Mouse (Mus musculus) neural tube, embryonic 11.5 days (tissue): ENCODE measurements around the gene Cnbd2. TPM values are rescaled to one million over a fixed set of nuclear protein-coding genes. Genes with fewer than 3 reads are reported as not detected.
A peak's percentile ranks its signal among the peaks of the same experiment; 100 is the strongest.

Source experiments
- ATAC-seq: fragments of 200-750 bp; cut with Nextera tagmentation; 2 replicates; pipeline ENCODE4 v1.8.0; 2017; ENCODE audit warnings: moderate number of reproducible peaks, mild to moderate bottlenecking, moderate TSS enrichment, moderate library complexity; ENCODE audit not compliant: insufficient read depth, low FRiP score, low TSS enrichment
- DNase-seq: peaks from one replicate; pipeline ENCODE4 v3.0.0-alpha.2; 2015; ENCODE audit warnings: low spot score
- H3K27ac ChIP-seq: fragments of 300-500 bp; sonication (generic); 2 replicates; pipeline ENCODE4 v1.5.1; 2014; ENCODE audit warnings: low read depth, mild to moderate bottlenecking, low read length
- H3K27me3 ChIP-seq: fragments of 300-500 bp; sonication (generic); 2 replicates; pipeline ENCODE4 v1.6.1; 2014; ENCODE audit warnings: mild to moderate bottlenecking, low read length, mixed read lengths; ENCODE audit not compliant: control insufficient read depth, insufficient read depth
- H3K36me3 ChIP-seq: fragments of 300-500 bp; sonication (generic); 2 replicates; pipeline ENCODE4 v1.6.1; 2014; ENCODE audit warnings: mild to moderate bottlenecking, low read length, moderate library complexity, mixed read lengths; ENCODE audit not compliant: control insufficient read depth, insufficient read depth
- H3K4me1 ChIP-seq: fragments of 300-500 bp; sonication (generic); 2 replicates; pipeline ENCODE4 v1.6.1; 2014; ENCODE audit warnings: low read length, mixed read lengths; ENCODE audit not compliant: control insufficient read depth, insufficient read depth
- H3K4me2 ChIP-seq: fragments of 300-500 bp; sonication (generic); 2 replicates; pipeline ENCODE4 v1.6.1; 2014; ENCODE audit warnings: low read depth, mild to moderate bottlenecking, moderate library complexity
- H3K4me3 ChIP-seq: fragments of 300-500 bp; sonication (generic); 2 replicates; pipeline ENCODE4 v1.5.1; 2014; ENCODE audit warnings: low read depth, low read length
- H3K9ac ChIP-seq: fragments of 300-500 bp; sonication (generic); 2 replicates; pipeline ENCODE4 v1.6.1; 2014; ENCODE audit warnings: mild to moderate bottlenecking, low read length
- H3K9me3 ChIP-seq: fragments of 300-500 bp; sonication (generic); 2 replicates; pipeline ENCODE4 v1.6.1; 2016; ENCODE audit warnings: low read length; ENCODE audit not compliant: control insufficient read depth
- WGBS: fragments of 180-500 bp; shearing (Covaris S2); extraction: QIAGEN DNeasy Blood & Tissue Kit; methylation state at CpG from one replicate; pipeline ENCODE4 v1.1.7; 2014; 5-methylcytosine and 5-hydroxymethylcytosine counted together
- polyA plus RNA-seq: library from polyadenylated mRNA; unstranded; fragments of >200 nt; fragmentation: Nextera tagmentation; extraction: Ambion mirVana; gene quantifications from 2 replicates; pipeline ENCODE4 v1.2.1, GENCODE M21; 2014

The Cnbd2 gene
- polyA plus RNA-seq, 1 experiment from 2014 or later = 3.1 TPM

GRCm38 (mm10) chr2:156305818-156306217 is 6.3 kb upstream of the Cnbd2 start:
- Histone ChIP-seq H3K4me2 (no peak overlapping the region), H3K4me3 (no peak overlapping the region), H3K27ac (no peak overlapping the region), H3K4me1 (no peaks in the 10 kb centered on the region), H3K9ac (no peak overlapping the region), H3K9me3 (no peaks in the 10 kb centered on the region), H3K27me3 (no peaks in the 10 kb centered on the region), H3K36me3 (peaks cover 3% of the 10 kb centered on the region)
- peak; percentile 19 for DNase-seq
- no peak for ATAC-seq
- 89% methylated on average over 2 of the region's 2 CpGs for WGBS

GRCm38 (mm10) chr2:156307261-156307660 is 4.8 kb upstream of the Cnbd2 start:
- no peak overlapping the region for H3K4me2 ChIP-seq
- H3K4me1 ChIP-seq = no peaks in the 10 kb centered on the region
- H3K9me3 ChIP-seq = no peaks in the 10 kb centered on the region
- H3K9ac ChIP-seq = no peak overlapping the region
- peaks cover 3% of the 10 kb centered on the region for H3K36me3 ChIP-seq
- ATAC-seq = no peak
- 70% methylated on average over 5 of the region's 5 CpGs for WGBS
- H3K27me3 ChIP-seq = no peaks in the 10 kb centered on the region
- DNase-seq = peak; percentile 34
- H3K27ac ChIP-seq = no peak overlapping the region
- no peak overlapping the region for H3K4me3 ChIP-seq

DNA sequence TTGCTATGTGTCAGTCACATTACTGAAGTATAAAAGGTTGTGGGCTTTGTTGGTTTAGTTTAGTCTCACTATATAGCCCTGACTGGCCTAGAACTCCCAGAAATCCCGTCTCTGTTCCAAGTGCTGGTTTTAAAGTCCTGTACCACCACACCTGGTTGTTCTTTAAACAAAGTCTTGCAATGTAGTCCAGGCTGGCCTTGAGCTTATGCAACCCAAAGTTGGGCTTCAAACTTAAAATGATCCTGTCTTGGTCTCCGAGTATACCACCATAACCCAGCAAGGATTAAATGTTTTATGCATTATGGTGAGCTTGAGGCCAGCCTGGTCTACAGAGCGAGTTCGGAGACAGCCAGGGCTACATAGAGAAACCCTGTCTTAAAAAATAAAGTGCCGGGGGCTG is 2.2 kb upstream of the Cnbd2 start:
- H3K9me3 ChIP-seq = no peaks in the 10 kb centered on the region
- 94% methylated on average over 5 of the region's 5 CpGs for WGBS
- H3K4me2 ChIP-seq = no peak overlapping the region
- H3K27ac ChIP-seq = no peak overlapping the region
- DNase-seq (no peak), ATAC-seq (no peak)
- H3K36me3 ChIP-seq = no peaks in the 10 kb centered on the region; the same call in 1 of the 2 replicates
- H3K27me3 ChIP-seq = no peaks in the 10 kb centered on the region
- no peaks in the 10 kb centered on the region for H3K4me1 ChIP-seq
- H3K9ac ChIP-seq = no peak overlapping the region
- H3K4me3 ChIP-seq = no peak overlapping the region

- Histone ChIP-seq H3K4me2 (no peak overlapping the region), H3K4me1 (no peaks in the 10 kb centered on the region), H3K9ac (no peak overlapping the region), H3K36me3 (no peaks in the 10 kb centered on the region; the same call in 1 of the 2 replicates), H3K4me3 (no peak overlapping the region), H3K9me3 (no peaks in the 10 kb centered on the region), H3K27ac (no peak overlapping the region), H3K27me3 (no peaks in the 10 kb centered on the region)
- ATAC-seq = no peak
- DNase-seq = no peak
- 93% methylated on average over 5 of the region's 5 CpGs for WGBS
Observed at GRCm38 (mm10) chr2:156310455-156310854, 1.6 kb upstream of the Cnbd2 start.

DNA sequence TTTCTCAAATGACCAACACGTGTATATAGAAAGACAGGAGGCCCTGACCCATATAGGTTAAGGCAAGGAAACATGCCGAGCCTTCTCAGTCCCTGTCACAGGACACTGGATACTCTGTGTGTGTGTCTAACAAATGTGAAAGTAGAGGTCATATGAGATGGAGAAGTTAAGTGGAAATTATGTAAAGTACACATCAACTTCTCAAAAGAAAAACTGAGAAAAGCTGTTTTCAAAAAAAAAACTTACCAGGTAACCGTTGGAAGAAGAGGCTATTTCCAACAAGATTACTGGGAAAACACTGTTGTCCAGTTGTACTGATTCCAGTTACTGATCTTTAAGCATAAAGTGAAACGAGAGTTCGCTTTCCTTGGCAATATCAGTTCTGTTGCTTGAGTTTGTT is 1.2 kb upstream of the Cnbd2 start:
- Histone ChIP-seq H3K9ac (no peak overlapping the region), H3K36me3 (no peaks in the 10 kb centered on the region; the same call in 1 of the 2 replicates)
- DNase-seq = no peak

DNA sequence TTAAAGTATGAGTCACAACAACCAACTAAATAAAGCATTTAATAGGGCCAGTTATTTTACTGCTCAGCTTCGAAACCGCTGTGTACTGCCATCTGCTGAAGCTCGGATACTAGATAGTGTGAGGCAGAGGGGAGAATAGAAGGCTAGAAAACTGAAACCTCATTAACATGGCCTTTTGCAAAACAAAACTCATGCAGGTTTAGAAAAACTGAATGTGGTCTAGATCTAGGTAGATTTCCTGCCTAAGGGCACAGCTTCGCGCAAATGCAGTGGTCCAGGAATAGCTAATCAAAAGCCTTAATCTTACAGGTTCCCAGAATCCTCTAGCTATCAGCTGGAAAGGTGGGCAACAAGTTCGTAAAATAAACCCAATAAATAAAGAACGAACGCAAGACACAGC is 658 bp upstream of the Cnbd2 start:
- ATAC-seq (no peak), DNase-seq (no peak)
- Histone ChIP-seq H3K9me3 (no peaks in the 10 kb centered on the region), H3K27me3 (no peaks in the 10 kb centered on the region), H3K27ac (peak overlapping the region; percentile 96), H3K9ac (peak overlapping the region; percentile 97), H3K4me1 (no peaks in the 10 kb centered on the region), H3K4me3 (peak overlapping the region; percentile 90), H3K36me3 (no peaks in the 10 kb centered on the region), H3K4me2 (peak overlapping the region; percentile 73)
- 25% methylated on average over 8 of the region's 8 CpGs for WGBS

More for the DNA sequence above, 1.2 kb upstream of the Cnbd2 start:
- no peaks in the 10 kb centered on the region for H3K4me1 ChIP-seq
- H3K27ac ChIP-seq = no peak overlapping the region
- no peak overlapping the region; the same call in 1 of the 2 replicates for H3K4me2 ChIP-seq
- peak overlapping the region; percentile 90; the same call in 1 of the 2 replicates for H3K4me3 ChIP-seq
- WGBS = 88% methylated on average over 5 of the region's 5 CpGs
- H3K27me3 ChIP-seq = no peaks in the 10 kb centered on the region
- no peaks in the 10 kb centered on the region for H3K9me3 ChIP-seq
- no peak for ATAC-seq

DNA sequence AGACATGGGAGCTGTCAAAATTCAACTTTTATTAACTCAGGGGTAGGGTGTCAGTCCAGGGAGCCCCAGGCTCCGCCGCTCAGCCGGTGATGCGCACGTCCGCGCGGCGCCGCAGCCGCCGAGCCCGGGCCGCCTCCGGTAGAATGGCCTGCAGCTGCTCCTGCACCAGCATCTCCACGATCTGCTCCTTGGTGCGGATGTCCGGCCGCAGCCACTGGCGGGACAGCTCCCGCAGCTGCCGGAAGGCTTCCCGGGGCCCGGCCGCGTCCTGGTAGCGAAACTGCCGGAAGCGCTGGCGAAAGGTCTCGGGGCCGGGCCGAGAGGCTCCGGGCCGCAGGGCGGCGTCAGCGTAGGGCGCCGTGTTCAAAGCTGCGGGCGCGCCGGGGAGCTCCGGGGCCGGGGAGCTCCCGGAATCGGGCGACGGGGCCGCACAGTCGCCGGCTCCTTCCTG is 233 bp upstream of the Cnbd2 start:
- ATAC-seq (peak; percentile 35), DNase-seq (no peak)
- Histone ChIP-seq H3K4me3 (peak overlapping the region; percentile 90), H3K27me3 (no peaks in the 10 kb centered on the region), H3K9ac (peak overlapping the region; percentile 97), H3K9me3 (no peaks in the 10 kb centered on the region), H3K36me3 (no peaks in the 10 kb centered on the region), H3K4me1 (no peaks in the 10 kb centered on the region), H3K27ac (peak overlapping the region; percentile 96), H3K4me2 (peak overlapping the region; percentile 73)
- under 1% methylated on average over 51 of the region's 53 CpGs for WGBS

DNA sequence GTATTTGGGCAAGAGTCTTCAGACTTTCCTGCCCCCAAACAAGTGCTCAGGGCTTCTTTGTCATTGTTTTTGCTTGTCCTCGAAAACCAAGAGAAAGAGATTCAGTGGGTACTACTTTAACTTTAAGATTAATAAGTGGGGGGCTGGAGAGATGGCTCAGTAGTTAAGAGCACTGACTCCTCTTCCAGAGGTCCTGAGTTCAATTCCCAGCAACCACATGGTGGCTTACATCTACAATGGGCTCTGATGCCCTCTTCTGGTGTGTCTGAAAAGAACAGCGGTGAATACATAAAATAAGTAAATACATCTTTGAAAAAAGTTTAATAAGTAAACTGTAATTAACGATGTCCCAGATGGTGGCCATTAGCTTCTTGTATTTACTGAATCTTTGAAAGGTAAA is 1.1 kb downstream of the Cnbd2 start:
- no peaks in the 10 kb centered on the region for H3K27me3 ChIP-seq
- H3K9me3 ChIP-seq = no peaks in the 10 kb centered on the region
- peak overlapping the region; percentile 73 for H3K4me2 ChIP-seq
- DNase-seq (no peak), ATAC-seq (no peak)
- 63% methylated on average over 3 of the region's 3 CpGs for WGBS
- H3K4me3 ChIP-seq = peak overlapping the region; percentile 90
- no peaks in the 10 kb centered on the region for H3K4me1 ChIP-seq
- H3K9ac ChIP-seq = no peak overlapping the region
- no peak overlapping the region for H3K27ac ChIP-seq
- no peaks in the 10 kb centered on the region for H3K36me3 ChIP-seq

GRCm38 (mm10) chr2:156314811-156315210 is 2.7 kb downstream of the Cnbd2 start:
- WGBS = 91% methylated on average over 6 of the region's 6 CpGs
- Histone ChIP-seq H3K4me2 (no peak overlapping the region), H3K4me1 (no peaks in the 10 kb centered on the region), H3K9me3 (no peaks in the 10 kb centered on the region), H3K27ac (no peak overlapping the region), H3K9ac (no peak overlapping the region), H3K36me3 (no peaks in the 10 kb centered on the region), H3K27me3 (no peaks in the 10 kb centered on the region), H3K4me3 (no peak overlapping the region)
- DNase-seq (no peak), ATAC-seq (no peak)
